Mouse (Mus musculus) forebrain, embryonic 14.5 days (tissue): ENCODE measurements around the gene Tmigd3. TPM values are rescaled to one million over a fixed set of nuclear protein-coding genes. Genes with fewer than 3 reads are reported as not detected.

Experiments
- ATAC-seq: fragments of 200-750 bp; cut with Nextera tagmentation; 2 replicates; pipeline ENCODE4 v1.8.0; 2017; ENCODE audit warnings: mild to moderate bottlenecking, moderate library complexity
- DNase-seq: peaks from one replicate; pipeline ENCODE4 v3.0.0-alpha.2; 2015; ENCODE audit warnings: low spot score
- H3K27ac ChIP-seq: fragments of 300-500 bp; sonication (generic); 2 replicates; pipeline ENCODE4 v1.5.1; 2014; ENCODE audit warnings: low read depth, mild to moderate bottlenecking, control low read depth, low read length, moderate library complexity
- H3K27me3 ChIP-seq: fragments of 300-500 bp; sonication (generic); replicated peaks from 2 replicates; pipeline ENCODE4 v1.6.1; 2014; ENCODE audit warnings: low read length, control low read depth, mixed read lengths; ENCODE audit not compliant: control insufficient read depth, insufficient read depth
- H3K36me3 ChIP-seq: fragments of 300-500 bp; sonication (generic); 2 replicates; pipeline ENCODE4 v1.6.1; 2014; ENCODE audit warnings: low read length, control low read depth; ENCODE audit not compliant: control insufficient read depth, insufficient read depth
- H3K4me1 ChIP-seq: fragments of 300-500 bp; sonication (generic); 2 replicates; pipeline ENCODE4 v1.6.1; 2014; ENCODE audit warnings: antibody characterized with exemption, low read length, control low read depth; ENCODE audit not compliant: control insufficient read depth, insufficient read depth
- H3K4me2 ChIP-seq: fragments of 300-500 bp; sonication (generic); 2 replicates; pipeline ENCODE4 v1.6.1; 2014; ENCODE audit warnings: mild to moderate bottlenecking, control low read depth, low read length
- H3K4me3 ChIP-seq: fragments of 300-500 bp; sonication (generic); 2 replicates; pipeline ENCODE4 v1.5.1; 2014; ENCODE audit warnings: low read depth, low read length, control low read depth
- H3K9ac ChIP-seq: fragments of 300-500 bp; sonication (generic); 2 replicates; pipeline ENCODE4 v1.6.1; 2014; ENCODE audit warnings: mild to moderate bottlenecking, low read length, control low read depth, moderate library complexity
- H3K9me3 ChIP-seq: fragments of 300-500 bp; sonication (generic); replicated peaks from 2 replicates; pipeline ENCODE4 v1.6.1; 2016; ENCODE audit warnings: low read length, control low read depth, mixed read lengths; ENCODE audit not compliant: control insufficient read depth
- WGBS: fragments of 180-500 bp; shearing (Covaris S2); extraction: QIAGEN DNeasy Blood & Tissue Kit; methylation state at CpG from one replicate; pipeline ENCODE4 v1.1.7; 2014; 5-methylcytosine and 5-hydroxymethylcytosine counted together
- polyA plus RNA-seq: library from polyadenylated mRNA; unstranded; fragments of >200 nt; fragmentation: Nextera tagmentation; extraction: Ambion mirVana; gene quantifications from 2 replicates; pipeline ENCODE4 v1.2.1, GENCODE M21; 2014

The Tmigd3 gene
- polyA plus RNA-seq, 1 experiment from 2014 or later, result not detected

DNA sequence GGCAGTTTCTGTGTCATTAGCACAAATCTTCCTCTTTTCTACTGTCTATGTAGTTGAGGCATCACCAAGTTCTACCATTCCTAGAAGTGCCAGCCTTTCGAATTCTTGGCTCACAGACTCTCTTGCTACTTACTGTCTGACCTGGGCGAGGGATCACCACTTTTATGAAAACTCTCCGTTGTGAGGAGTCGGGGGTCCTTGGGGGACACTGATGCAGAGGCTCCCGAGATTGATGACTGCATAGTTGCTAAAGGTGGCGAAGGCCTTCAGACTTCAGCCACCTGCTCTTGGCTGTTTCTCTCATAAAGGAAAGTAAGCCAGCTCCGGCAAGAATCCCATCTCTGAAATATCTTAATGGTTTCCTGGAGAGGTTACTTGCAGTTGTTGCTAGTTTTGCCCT lies 11.4 kb downstream of the Tmigd3 start:
- Histone ChIP-seq H3K4me1 (no peaks in the 10 kb centered on the region), H3K27ac (no peak overlapping the region), H3K4me2 (no peak overlapping the region), H3K9me3 (no peaks in the 10 kb centered on the region), H3K36me3 (no peaks in the 10 kb centered on the region), H3K4me3 (no peak overlapping the region), H3K9ac (no peak overlapping the region), H3K27me3 (no peaks in the 10 kb centered on the region)
- no peak for ATAC-seq
- DNase-seq, result no peak
- 91% methylated on average over 7 of the region's 7 CpGs for WGBS

DNA sequence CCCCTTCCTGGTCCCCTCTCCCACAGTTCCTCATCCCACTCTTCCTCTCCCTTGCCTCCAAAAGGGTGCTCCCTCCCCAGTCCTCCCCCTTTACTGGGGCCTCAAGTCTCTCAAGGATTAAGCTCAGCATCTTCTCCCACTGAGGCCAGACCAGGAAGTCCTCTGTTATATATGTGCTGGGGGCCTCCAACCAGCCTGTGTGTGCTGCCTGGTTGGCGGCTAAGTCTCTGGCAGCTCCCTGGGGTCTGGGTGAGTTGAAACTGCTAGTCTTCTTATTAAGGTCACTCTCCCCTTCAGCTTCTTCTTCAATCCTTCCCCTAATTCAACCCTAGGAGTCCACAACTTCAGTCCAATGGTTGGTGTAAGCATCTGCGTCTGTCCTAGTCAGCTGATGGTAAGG lies 12.4 kb downstream of the Tmigd3 start:
- no peak overlapping the region for H3K4me2 ChIP-seq
- H3K36me3 ChIP-seq, result no peaks in the 10 kb centered on the region
- H3K4me3 ChIP-seq, result no peak overlapping the region
- H3K4me1 ChIP-seq, result no peaks in the 10 kb centered on the region
- no peaks in the 10 kb centered on the region for H3K27me3 ChIP-seq
- no peak overlapping the region for H3K27ac ChIP-seq
- no peak for DNase-seq
- H3K9me3 ChIP-seq, result no peaks in the 10 kb centered on the region
- WGBS, result 87% methylated on average over 2 of the region's 2 CpGs
- no peak for ATAC-seq
- no peak overlapping the region for H3K9ac ChIP-seq

DNA sequence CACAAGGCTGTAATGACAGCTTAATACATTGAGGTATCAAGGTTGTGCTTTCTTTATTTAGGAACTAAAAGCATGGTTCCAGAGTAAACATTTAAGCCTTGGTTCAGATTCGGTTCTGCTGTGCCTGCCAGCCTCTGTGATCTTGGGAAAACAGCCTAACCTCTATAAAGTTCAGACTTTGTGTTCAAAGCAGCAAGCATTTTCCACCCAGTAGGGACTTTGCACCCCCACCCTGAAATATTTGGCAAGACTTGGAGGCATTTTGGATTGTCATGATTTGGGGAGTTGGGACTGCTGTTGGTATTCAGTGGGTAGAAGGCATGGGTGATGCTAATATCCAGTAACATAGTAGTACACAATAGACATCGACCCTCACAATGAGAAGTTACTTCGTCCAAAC lies 18.3 kb downstream of the Tmigd3 start:
- H3K27me3 ChIP-seq, result no peaks in the 10 kb centered on the region
- H3K4me2 ChIP-seq, result no peak overlapping the region
- no peak overlapping the region for H3K4me3 ChIP-seq
- no peak for ATAC-seq
- no peaks in the 10 kb centered on the region for H3K9me3 ChIP-seq
- DNase-seq, result no peak
- no peaks in the 10 kb centered on the region for H3K4me1 ChIP-seq
- H3K36me3 ChIP-seq, result no peaks in the 10 kb centered on the region
- H3K9ac ChIP-seq, result no peak overlapping the region
- 77% methylated on average over 3 of the region's 3 CpGs for WGBS
- no peak overlapping the region for H3K27ac ChIP-seq

DNA sequence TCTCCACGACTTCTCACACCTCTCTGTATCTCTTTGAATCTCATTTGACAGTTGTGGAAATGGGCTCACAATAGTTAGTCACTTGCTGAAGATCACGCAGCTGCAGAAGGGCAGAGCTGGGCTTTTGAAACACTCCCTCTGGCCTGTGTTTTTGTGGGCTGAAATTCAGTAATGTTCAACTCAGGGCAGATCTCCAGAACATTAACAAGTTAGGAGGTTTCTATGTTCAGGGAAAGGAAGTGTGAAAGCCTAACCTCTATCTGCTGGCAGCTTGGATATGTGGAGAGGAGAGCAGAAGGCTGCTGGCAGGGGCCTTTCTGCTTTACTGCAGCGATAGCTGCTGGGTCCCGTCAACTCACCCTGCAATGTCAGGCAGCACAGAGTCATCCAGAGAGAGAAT lies 19.5 kb downstream of the Tmigd3 start:
- no peak for ATAC-seq

DNA sequence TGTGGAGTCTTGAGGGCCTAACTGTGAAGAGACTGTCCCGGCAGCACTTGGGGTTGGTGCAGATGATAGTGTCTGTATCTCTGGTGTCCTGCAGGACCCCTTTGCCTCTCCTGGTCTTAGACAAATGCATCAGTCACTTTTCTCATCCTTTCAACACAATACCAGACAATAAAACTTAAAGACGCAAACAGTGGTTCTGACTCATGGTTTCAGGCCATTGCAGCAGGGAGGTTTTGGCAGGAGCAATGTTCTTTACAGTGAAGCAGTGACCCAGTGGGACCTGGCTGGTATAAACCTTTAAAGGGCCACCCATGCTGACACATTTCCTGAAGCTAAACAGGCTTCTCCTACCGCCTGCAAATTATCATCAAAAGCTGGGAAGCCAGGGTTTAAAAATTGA lies 20.4 kb downstream of the Tmigd3 start:
- H3K9me3 ChIP-seq, result no peaks in the 10 kb centered on the region
- H3K27ac ChIP-seq, result no peak overlapping the region
- DNase-seq, result no peak
- H3K9ac ChIP-seq, result no peak overlapping the region
- H3K4me2 ChIP-seq, result no peak overlapping the region
- no peaks in the 10 kb centered on the region for H3K36me3 ChIP-seq
- ATAC-seq, result no peak
- 79% methylated on average over 3 of the region's 3 CpGs for WGBS
- no peaks in the 10 kb centered on the region for H3K27me3 ChIP-seq
- H3K4me3 ChIP-seq, result no peak overlapping the region
- H3K4me1 ChIP-seq, result no peaks in the 10 kb centered on the region

More for the DNA sequence above, 19.5 kb downstream of the Tmigd3 start:
- Histone ChIP-seq H3K36me3 (no peaks in the 10 kb centered on the region), H3K4me1 (no peaks in the 10 kb centered on the region), H3K9me3 (no peaks in the 10 kb centered on the region), H3K27me3 (no peaks in the 10 kb centered on the region), H3K27ac (no peak overlapping the region), H3K4me2 (no peak overlapping the region), H3K4me3 (no peak overlapping the region), H3K9ac (no peak overlapping the region)
- 70% methylated on average over 4 of the region's 4 CpGs for WGBS
- no peak for DNase-seq

DNA sequence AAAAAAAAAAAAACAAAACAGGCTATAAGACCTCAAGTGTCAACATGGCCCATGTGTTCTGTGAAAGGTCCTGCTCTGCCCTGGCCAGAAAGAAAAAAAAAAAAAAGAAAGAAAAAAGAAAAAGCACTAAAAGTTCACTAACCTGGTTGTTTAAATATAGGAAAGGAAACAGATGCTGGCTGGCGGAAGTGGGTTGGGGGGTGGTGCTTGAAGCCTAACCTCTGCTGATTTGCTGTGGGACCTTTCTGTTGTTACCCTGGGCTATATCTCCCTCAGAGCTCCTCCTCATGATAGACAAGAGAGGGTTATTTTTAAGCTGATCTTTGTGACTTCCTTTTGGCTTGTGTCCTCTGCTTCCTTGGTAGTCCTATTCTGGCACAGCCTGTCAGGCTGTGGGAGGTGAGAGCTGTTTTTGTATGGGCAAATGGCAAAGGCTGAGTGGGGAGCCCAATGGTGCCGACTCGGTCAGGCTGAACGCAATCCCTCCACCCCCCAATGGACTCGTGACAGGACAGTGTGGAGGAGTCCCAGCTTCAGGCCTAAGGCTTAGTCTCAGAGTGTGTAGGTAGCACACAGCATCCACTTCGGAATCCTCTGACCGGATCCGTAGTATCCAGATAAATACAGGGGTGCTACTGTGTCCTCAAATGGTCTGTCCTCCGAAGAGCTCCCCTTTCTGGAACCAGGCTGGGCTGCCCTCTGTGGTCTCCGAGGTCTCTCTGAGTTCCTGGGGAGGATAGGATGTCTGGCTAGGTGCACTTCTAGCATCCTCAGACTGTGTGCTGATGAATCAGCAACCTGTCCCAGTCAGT lies 21.3 kb downstream of the Tmigd3 start:
- H3K36me3 ChIP-seq, result no peaks in the 10 kb centered on the region
- ATAC-seq, result no peak
- H3K4me3 ChIP-seq, result no peak overlapping the region
- H3K9ac ChIP-seq, result no peak overlapping the region
- no peak for DNase-seq
- H3K4me1 ChIP-seq, result no peaks in the 10 kb centered on the region
- H3K9me3 ChIP-seq, result no peaks in the 10 kb centered on the region
- no peaks in the 10 kb centered on the region for H3K27me3 ChIP-seq
- H3K27ac ChIP-seq, result no peak overlapping the region
- 84% methylated on average over 10 of the region's 10 CpGs for WGBS
- H3K4me2 ChIP-seq, result no peak overlapping the region

DNA sequence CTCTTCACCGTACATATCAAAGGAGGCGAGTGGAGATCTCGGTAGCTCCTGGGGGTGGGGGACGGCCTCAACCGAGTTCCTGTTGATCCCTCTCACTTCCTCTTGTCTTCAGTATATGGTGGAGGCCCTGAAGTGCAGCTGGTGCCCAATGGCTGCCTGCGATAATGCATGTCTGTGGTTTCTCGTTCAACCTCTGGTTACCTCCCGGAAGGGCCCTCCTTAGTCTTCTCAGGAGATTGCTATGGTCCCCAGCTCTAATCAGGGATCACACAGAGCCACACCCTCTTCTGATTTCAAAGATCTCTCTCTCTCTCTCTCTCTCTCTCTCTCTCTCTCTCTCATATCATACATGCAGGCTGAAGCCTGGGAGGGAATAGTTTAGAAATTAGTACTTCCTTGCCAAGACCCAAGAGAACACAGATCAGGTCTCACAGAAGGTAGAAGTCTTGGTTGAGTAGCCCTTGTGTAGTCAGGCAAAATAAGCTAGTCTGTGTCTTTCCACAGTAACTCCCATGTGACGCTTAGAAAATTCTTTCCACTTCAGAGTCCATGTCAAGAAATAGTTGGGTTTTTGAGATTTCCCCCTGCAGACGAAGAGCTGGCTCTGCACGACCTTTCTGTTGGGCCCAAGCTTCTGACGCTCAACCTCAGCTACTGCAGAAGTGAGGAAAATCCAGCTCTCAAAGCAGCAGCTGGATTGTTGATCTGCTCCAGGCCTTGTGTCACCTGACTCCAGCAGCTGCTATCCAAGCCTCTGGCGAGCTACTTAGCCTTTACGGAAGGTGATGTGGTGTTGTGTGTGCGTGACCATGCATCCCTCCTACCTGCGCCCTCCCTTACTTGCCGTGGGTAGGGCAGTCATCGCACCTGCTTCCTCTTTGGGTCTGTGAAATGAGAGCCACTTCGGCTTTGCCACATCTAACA lies 22.1 kb downstream of the Tmigd3 start:
- no peak for ATAC-seq
- DNase-seq, result no peak
- Histone ChIP-seq H3K9me3 (no peaks in the 10 kb centered on the region), H3K36me3 (no peaks in the 10 kb centered on the region), H3K4me3 (no peak overlapping the region), H3K4me1 (no peaks in the 10 kb centered on the region), H3K4me2 (no peak overlapping the region), H3K27ac (no peak overlapping the region), H3K27me3 (no peaks in the 10 kb centered on the region), H3K9ac (no peak overlapping the region)
- 87% methylated on average over 19 of the region's 19 CpGs for WGBS

DNA sequence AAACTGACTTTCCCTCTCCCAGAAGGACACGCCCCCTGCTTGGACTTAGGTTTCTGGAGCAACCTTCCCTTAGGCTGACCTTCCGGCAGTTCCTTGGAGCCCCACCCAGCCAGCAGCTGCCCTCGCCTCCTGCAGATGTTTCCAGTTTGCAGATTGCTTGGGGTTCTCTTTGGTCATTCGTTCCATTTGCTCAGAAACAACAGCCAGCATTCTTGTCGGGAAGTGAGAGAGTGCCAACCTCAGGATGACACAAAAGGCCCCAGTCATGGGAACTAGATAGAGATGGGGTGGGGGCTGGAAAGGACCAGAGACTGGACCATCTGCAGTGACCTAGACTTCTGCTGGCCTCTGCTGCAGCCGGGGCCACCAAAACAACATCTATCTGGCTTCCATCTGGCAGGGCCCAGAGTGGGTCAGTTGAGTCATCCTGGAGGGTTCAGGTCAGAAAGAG lies 23.3 kb downstream of the Tmigd3 start:
- 77% methylated on average over 6 of the region's 6 CpGs for WGBS
- ATAC-seq, result no peak
- no peak overlapping the region for H3K4me2 ChIP-seq
- no peaks in the 10 kb centered on the region for H3K27me3 ChIP-seq
- H3K4me3 ChIP-seq, result no peak overlapping the region
- no peaks in the 10 kb centered on the region for H3K36me3 ChIP-seq
- H3K9ac ChIP-seq, result no peak overlapping the region
- H3K27ac ChIP-seq, result no peak overlapping the region
- DNase-seq, result no peak
- H3K4me1 ChIP-seq, result no peaks in the 10 kb centered on the region
- H3K9me3 ChIP-seq, result no peaks in the 10 kb centered on the region
